Mouse (Mus musculus) ES-Bruce4 (cell line): ENCODE measurements around the gene Fmnl2.
A peak's percentile ranks its signal among the peaks of the same experiment; 100 is the strongest.

ENCODE experiments used
- CTCF ChIP-seq: IDR thresholded peaks from one replicate; pipeline ENCODE4 v1.8.1; 2011; ENCODE audit warnings: low read depth, low read length
- EP300 ChIP-seq: IDR thresholded peaks from 2 replicates; pipeline ENCODE4 v1.6.1; 2011; ENCODE audit warnings: low read depth, low read length; ENCODE audit not compliant: insufficient read depth
- POLR2A ChIP-seq: IDR thresholded peaks from one replicate; pipeline ENCODE4 v1.8.1; 2011; ENCODE audit warnings: low read length; ENCODE audit not compliant: insufficient read depth

- TF ChIP-seq EP300 (no peak), CTCF (peak; percentile 5), POLR2A (no peak)
Measured at GRCm38 (mm10) chr2:53121797-53122196, 264.1 kb downstream of the Fmnl2 start.
